Mouse (Mus musculus) ES-Bruce4 (cell line): Measurements from ENCODE around the gene Gm9745.
"Not testable (repeated sequence)": the region's sequence is repeated elsewhere in the genome, so short reads cannot be mapped to it uniquely, and the experiment has no call there.

ENCODE experiments used
- CTCF ChIP-seq: IDR thresholded peaks from one replicate; pipeline ENCODE4 v1.8.1; 2011; ENCODE audit warnings: low read depth, low read length
- EP300 ChIP-seq: IDR thresholded peaks from 2 replicates; pipeline ENCODE4 v1.6.1; 2011; ENCODE audit warnings: low read depth, low read length; ENCODE audit not compliant: insufficient read depth

DNA sequence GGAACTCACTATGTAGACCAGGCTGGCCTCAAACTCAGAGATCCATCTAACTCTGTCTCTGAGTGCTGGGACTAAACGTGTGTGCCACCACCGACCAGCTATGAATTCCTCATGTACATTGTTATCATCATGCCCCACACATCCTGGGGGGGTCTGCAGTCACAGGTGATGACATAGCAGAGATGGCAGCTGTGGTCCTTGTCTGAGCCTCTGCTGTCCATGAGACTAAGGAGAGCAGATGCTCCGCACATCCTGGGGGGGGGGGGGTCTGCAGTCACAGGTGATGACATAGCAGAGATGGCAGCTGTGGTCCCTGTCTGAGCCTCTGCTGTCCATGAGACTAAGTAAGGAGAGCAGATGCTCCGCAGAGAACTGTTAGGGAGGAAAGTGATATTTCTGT is 6.9 kb downstream of the Gm9745 start:
- TF ChIP-seq EP300, CTCF: not testable (repeated sequence)
